Mouse (Mus musculus) hindlimb bud, embryonic 11.5 days (tissue): ENCODE measurements around the gene Hoxc11.

Experiments
- DNase-seq: peaks from one replicate; pipeline ENCODE4 v3.0.0-alpha.2; 2012; ENCODE audit warnings: low read depth, low spot score; ENCODE audit errors: extremely low spot score

Gene Hoxc11

GRCm38 (mm10) chr15:102954192-102955006 is at the start of gene Hoxc11:
Gene Hoxc11 (plus strand): TSS chr15:102954427.
- DNase-seq: no peak

- no peak for DNase-seq
Measured at GRCm38 (mm10) chr15:102904946-102905345, 49.3 kb upstream of the Hoxc11 start.

GRCm38 (mm10) chr15:102909536-102909935 is 44.7 kb upstream of the Hoxc11 start:
- no peak for DNase-seq

- no peak for DNase-seq
Measured at GRCm38 (mm10) chr15:102910038-102910437, 44.2 kb upstream of the Hoxc11 start.

GRCm38 (mm10) chr15:102910496-102911095 is 43.6 kb upstream of the Hoxc11 start:
- no peak for DNase-seq

- DNase-seq: no peak
Measured at GRCm38 (mm10) chr15:102913038-102913585, 41.1 kb upstream of the Hoxc11 start.

- no peak for DNase-seq
Measured at GRCm38 (mm10) chr15:102917972-102918572, 36.2 kb upstream of the Hoxc11 start.

GRCm38 (mm10) chr15:102918611-102919265 is 35.5 kb upstream of the Hoxc11 start:
- DNase-seq: no peak

- no peak for DNase-seq
Measured at GRCm38 (mm10) chr15:102919336-102920180, 34.7 kb upstream of the Hoxc11 start.

GRCm38 (mm10) chr15:102920619-102921018 is 33.6 kb upstream of the Hoxc11 start:
- peak; percentile 91 for DNase-seq

GRCm38 (mm10) chr15:102921053-102922011 is 32.9 kb upstream of the Hoxc11 start, which contains the start of gene Hoxc13:
Gene Hoxc13 (plus strand): TSS chr15:102921103.
- no peak for DNase-seq

GRCm38 (mm10) chr15:102922012-102922362 is 32.2 kb upstream of the Hoxc11 start:
- DNase-seq: no peak

- no peak for DNase-seq
Measured at GRCm38 (mm10) chr15:102922636-102923500, 31.4 kb upstream of the Hoxc11 start.

- no peak for DNase-seq
Measured at GRCm38 (mm10) chr15:102927032-102927645, 27.1 kb upstream of the Hoxc11 start.

- no peak for DNase-seq
Measured at GRCm38 (mm10) chr15:102931706-102932358, 22.4 kb upstream of the Hoxc11 start.

GRCm38 (mm10) chr15:102934438-102934837 is 19.8 kb upstream of the Hoxc11 start:
- no peak for DNase-seq

GRCm38 (mm10) chr15:102934897-102935296 is 19.3 kb upstream of the Hoxc11 start:
- DNase-seq: no peak
